Mouse (Mus musculus): Measurements from ENCODE around the gene Ldlr.
"Not testable (repeated sequence)": the region's sequence is repeated elsewhere in the genome, so short reads cannot be mapped to it uniquely, and the experiment has no call there.

Ldlr gene

GRCm38 (mm10) chr9:21752252-21752792, 29.0 kb downstream of the Ldlr start:
- in situ Hi-C loops (cut with MboI, MseI) = no loop called here

DNA sequence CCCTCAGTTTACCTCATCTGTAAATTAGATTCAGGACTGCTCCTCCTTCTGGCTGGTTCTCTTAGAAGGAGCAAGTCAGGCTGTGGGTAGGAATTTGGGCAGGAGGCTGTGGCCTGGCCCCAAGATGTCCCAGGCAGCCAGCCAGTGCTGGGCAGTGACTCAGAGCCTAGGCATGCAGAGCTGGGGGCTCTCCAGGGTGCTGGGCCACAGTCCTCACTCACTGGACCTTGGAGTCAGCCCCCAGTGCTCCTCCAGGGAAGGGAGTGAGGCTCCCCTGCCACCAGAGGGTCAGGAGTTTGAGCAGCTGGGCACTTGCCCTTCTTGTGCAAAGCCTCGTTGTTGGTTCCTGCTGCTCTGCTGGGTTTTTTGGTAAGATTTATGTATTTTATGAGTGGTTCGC, 30.7 kb downstream of the Ldlr start:
- in situ Hi-C loops (cut with MboI, MseI) = no loop called here

GRCm38 (mm10) chr9:21754516-21755321, 31.4 kb downstream of the Ldlr start:
- in situ Hi-C loops (cut with MboI, MseI) = no loop called here

DNA sequence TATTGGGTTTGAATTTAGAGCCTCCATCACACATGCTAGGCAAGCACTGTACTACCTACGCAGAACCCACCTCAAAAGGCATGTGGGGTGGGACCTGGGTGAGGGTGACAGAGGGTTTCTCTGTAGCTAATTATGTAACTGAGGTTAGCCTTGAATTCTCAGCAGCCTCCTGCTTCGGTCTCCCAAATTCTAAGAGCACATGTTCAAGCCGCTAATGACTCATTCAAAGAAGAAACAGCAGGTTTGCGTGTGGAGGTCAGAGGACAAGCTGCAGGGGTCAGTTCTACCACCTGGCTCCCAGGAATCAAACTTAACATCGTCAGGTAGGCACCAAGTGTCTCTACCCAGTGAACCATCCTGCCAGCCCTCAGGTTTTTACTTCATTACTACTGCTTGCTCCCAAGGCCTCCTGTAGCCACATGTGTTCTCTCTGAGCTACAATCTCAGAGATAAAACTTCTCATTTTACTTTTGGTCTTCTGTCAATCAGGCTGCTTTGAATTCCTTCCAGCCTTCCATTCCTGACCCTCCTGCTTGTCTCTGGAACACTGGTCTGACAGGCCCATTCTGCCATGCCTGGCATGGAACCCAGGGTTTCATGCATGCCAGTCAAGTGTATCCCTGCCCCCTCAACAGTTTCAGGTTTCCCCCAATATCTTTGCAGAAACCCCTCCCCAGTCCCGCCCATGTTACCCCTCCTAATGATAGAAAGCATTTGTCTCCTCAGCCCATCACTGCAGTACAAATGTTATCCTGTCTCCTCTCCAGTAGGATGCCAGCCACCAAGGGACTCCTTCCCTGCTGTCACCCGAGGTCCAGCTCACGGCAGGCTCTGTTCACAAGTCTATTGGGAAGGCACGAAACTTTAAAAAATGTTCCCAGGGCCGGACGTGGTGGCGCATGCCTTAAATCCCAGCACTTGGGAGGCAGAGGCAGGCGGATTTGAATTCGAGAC, 35.6 kb downstream of the Ldlr start:
- in situ Hi-C loops (cut with MboI, MseI) = no loop called here

DNA sequence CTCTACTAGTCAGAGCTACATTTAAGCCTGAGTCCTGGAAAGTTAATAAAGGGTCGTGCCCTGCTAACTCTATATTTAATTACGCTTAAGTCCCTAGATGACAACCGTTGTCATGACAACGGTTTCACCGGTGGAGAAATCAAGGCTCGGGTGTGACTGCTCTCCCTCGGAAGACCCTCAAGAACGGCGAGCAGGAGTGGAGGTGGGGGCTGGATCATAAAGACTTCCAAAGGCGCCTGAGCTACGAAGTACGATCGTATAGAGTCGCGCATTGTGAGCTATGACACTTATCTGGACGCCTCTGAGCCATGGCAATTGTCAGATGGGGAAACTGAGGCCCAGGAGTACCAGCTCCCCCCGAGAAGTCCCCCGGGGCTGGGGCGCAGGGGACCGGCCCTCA, 36.4 kb downstream of the Ldlr start:
- in situ Hi-C loops (cut with MboI, MseI) = no loop called here

DNA sequence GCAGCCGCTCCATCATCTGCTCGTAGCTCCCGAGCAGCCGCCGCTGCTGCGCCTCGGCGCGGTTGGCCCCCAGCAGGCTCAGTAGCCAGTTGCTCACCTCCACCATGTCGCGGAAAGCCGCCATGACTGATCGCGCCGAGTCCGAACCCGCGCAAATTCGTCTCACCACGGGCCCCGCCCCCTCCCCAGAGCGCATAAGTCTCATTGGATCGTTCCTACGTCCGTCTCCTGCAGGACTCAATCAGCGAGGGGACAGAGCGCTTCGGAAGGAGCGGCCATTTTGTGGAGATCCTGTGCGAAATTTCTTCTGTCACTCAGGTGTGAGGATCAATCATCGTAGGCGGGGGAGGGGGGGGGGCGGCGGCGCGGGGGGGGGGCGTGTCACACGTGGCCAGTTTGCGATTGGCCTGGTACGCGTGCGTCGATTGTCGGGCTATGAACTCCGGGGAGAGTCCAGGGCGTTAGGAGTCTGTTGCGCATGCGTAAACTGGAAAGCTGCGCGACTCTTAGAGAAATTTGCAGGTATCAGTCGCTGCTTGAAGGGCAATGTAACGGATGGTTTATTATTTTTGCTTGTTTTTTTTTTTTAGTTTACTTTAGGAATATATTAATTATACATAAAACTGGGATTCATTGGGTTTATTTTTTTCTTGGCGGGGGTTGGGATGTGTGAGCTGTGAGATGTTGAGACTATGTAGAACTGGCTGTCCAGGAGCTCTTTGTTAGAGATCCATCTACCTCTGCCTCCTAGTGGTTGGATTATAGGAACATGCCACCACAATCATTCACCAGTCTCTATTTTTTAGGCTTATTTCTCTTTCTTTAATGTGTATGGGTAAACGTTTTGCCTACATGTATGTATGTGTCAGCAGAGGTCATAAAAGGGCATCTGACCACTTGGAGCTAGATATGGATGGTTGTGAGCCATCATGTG, 37.1 kb downstream of the Ldlr start, which contains the start of gene Spc24:
Gene Spc24 (minus strand): TSS at position 149 of the 934 bp plus-strand sequence.
- in situ Hi-C loops (cut with MboI, MseI) = no loop called here

GRCm38 (mm10) chr9:21762135-21762534, 38.9 kb downstream of the Ldlr start:
- in situ Hi-C loops (cut with MboI, MseI) = no loop called here

DNA sequence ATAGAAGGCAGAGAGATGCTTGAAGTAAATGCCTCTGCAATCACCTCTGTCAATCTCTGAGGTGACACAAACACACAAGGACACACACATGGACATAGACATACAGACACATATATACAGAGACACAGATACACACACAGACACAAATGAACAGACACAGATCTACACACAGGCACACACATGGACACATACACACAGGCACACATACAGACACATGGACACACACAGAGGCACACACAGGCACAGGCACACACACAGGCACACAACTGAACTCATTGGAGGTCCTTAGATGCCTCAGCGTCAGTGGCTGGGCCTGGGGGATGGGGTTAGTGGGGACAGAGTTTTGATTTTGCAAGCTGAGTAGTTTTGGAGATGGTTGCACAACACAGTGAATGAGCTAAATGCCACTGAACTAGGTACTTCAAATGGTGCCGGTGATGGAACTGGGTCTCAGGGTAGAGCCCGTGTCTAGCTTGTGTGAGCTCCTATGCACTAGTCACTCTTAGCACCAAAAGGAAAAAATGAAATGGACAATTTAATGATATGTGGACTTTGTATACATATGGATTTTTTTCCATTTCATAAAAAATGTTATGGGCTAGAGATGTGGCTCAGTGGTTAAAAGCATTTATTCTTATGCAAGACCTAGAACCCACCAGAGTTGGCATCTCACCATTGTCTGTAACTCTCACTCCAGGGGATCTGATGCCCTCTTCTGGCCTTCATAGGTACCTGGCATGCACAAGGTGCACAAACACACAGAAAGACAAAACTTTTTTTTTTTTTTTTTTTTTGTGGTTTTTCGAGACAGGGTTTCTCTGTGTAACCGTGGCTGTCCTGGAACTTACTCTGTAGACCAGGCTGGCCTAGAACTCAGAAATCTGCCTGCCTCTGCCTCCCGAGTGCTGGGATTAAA, 41.1 kb downstream of the Ldlr start:
- in situ Hi-C loops (cut with MboI, MseI) = no loop called here

GRCm38 (mm10) chr9:21767896-21768295, 44.6 kb downstream of the Ldlr start:
- in situ Hi-C loops (cut with MboI, MseI) = no loop called here

DNA sequence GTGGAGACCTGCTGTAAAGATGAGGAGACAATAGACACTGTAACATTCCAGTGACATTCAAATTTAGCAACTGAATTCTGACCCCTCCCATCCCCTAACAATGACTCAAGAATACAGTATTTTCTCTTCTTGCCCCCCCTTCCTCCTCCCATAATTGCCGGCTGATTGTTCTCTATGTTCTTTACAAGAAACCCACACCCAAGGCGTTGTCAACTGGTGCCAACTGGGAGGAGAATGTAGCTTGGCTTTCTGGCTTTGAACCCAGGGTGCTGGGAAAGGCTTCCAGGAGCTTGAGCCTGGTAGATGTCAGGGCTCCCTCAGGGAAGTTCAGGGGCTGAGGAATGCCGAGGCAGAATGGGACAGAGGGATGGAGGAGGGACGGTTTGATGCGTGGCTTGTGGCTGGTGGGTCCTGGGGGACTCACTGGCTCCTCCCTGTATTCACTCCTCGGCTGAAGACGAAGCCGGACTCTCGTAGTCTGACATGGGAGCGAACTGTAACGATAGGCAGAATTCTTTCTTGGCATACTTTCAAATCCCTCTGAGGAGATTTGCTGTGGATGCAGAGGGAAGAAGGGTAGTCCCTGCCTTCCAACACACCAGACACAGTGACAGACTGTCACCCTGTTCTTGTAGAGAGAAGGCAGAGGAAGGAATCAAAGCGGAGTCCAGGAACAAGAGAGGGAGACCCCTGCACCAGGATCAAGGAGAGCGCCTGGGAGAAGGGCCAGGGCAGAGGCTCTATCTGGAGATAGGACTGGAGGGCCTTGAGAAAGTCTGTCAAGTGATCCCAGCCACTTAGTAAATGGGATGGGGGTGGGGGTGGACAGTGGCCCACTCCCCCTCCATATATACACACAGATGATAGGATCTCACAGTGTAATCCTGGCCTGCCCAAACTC, 45.5 kb downstream of the Ldlr start:
- in situ Hi-C loops (cut with MboI, MseI) = no loop called here

DNA sequence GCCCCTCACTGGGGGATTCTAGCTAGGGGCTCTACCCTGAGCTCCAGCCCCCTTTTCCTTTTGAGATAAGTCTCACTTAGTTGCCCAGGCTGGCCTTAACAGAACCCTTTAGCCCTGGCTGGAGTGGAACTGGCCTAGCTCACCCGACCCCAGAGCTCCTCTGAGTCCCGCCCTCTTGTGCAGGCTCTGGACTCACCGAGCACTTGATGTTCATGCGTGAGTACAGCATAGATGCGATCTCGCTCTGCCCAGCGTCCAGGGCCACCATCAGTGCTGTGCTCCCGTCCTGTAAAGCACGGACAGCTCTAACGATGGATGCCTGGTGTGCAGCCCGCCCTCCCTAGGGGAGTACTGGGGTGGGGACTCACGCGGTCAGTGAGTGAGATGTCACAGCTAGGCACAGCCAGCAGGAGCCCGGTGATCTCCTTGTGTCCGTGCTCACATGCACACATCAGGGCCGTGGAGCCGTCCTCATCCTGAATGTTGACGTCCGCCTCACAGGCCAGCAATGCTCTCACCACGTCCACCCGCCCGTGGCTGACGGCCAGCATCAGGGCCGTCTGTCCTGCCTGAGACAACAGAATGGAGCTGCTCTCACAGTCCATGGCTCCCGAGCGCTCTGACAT, 46.4 kb downstream of the Ldlr start:
- in situ Hi-C loops (cut with MboI, MseI) = no loop called here

DNA sequence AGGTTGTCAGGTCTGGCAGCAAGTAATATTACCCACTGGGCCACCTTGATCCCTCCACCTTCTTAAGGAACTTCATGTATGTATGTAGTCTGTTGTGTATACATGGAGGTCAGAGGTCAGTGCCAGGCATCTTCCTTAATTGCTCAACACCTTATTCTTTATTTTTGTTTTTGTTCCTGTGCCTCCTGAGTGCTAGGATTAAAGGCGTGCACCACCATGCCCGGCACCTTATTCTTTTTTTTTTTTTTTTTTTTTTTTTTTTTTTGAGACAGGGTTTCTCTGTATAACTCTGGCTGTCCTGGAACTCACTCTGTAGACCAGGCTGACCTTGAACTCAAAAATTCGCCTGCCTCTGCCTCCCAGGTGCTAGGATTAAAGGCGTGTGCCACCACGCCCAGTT, 50.1 kb downstream of the Ldlr start:
- in situ Hi-C loops (cut with MboI, MseI) = not testable (repeated sequence)

GRCm38 (mm10) chr9:21774353-21774752, 51.1 kb downstream of the Ldlr start:
- in situ Hi-C loops (cut with MboI, MseI) = no loop called here

GRCm38 (mm10) chr9:21777726-21778125, 54.4 kb downstream of the Ldlr start:
- in situ Hi-C loops (cut with MboI, MseI) = no loop called here

GRCm38 (mm10) chr9:21781657-21782468, 58.6 kb downstream of the Ldlr start:
- in situ Hi-C loops (cut with MboI, MseI) = no loop called here

- in situ Hi-C loops (cut with MboI, MseI) = no loop called here
Measured at GRCm38 (mm10) chr9:21784517-21785307, 61.4 kb downstream of the Ldlr start.

DNA sequence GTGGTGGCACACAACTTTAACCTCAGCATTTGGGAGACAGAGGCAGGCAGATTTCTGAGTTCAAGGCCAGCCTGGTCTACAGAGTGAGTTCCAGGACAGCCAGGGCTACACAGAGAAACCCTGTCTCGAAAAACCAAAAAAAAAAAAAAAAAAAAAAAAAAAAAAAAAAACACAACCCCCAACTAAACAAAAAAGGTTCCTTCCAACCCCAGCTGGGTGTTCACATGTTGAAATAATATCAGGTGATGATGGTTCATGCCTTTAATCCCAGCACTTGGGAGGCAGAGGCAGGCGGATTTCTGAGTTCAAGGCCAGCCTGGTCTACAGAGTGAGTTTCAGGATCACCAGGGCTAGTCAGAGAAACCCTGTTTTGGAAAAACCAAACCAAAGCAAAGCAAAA, 63.0 kb downstream of the Ldlr start:
- in situ Hi-C loops (cut with MboI, MseI) = not testable (repeated sequence)

Measured in T-helper 17 cell (primary cell).